Mouse (Mus musculus) liver, embryonic 16.5 days (tissue): Measurements from ENCODE around the gene Ddx49. TPM values are rescaled to one million over a fixed set of nuclear protein-coding genes. Genes with fewer than 3 reads are reported as not detected.
A peak's percentile ranks its signal among the peaks of the same experiment; 100 is the strongest.

ENCODE experiments used
- ATAC-seq: fragments of 200-750 bp; cut with Nextera tagmentation; 2 replicates; pipeline ENCODE4 v1.8.0; 2017; ENCODE audit warnings: low read depth, mild to moderate bottlenecking, moderate number of reproducible peaks, moderate library complexity
- H3K27ac ChIP-seq: fragments of 300-500 bp; sonication (generic); 2 replicates; pipeline ENCODE4 v1.5.1; 2014; ENCODE audit warnings: mild to moderate bottlenecking, low read length
- H3K27me3 ChIP-seq: fragments of 300-500 bp; sonication (generic); 2 replicates; pipeline ENCODE4 v1.6.1; 2014; ENCODE audit warnings: low read depth, low read length, mixed read lengths; ENCODE audit not compliant: control insufficient read depth, insufficient read depth
- H3K36me3 ChIP-seq: fragments of 300-500 bp; sonication (generic); 2 replicates; pipeline ENCODE4 v1.6.1; 2014; ENCODE audit warnings: mild to moderate bottlenecking; ENCODE audit not compliant: control insufficient read depth, insufficient read depth
- H3K4me1 ChIP-seq: fragments of 300-500 bp; sonication (generic); 2 replicates; pipeline ENCODE4 v1.6.1; 2014; ENCODE audit warnings: low read depth, low read length, mixed read lengths; ENCODE audit not compliant: control insufficient read depth
- H3K4me2 ChIP-seq: fragments of 300-500 bp; sonication (generic); 2 replicates; pipeline ENCODE4 v1.6.1; 2014; ENCODE audit warnings: low read depth, low read length, mixed read lengths
- H3K4me3 ChIP-seq: fragments of 300-500 bp; sonication (generic); 2 replicates; pipeline ENCODE4 v1.5.1; 2014; ENCODE audit warnings: low read depth, mild to moderate bottlenecking, low read length
- H3K9ac ChIP-seq: fragments of 300-500 bp; sonication (generic); 2 replicates; pipeline ENCODE4 v1.6.1; 2014; ENCODE audit warnings: low read depth, low read length
- H3K9me3 ChIP-seq: fragments of 300-500 bp; sonication (generic); replicated peaks from 2 replicates; pipeline ENCODE4 v1.6.1; 2016; ENCODE audit warnings: low read length; ENCODE audit not compliant: control insufficient read depth
- WGBS: fragments of 180-500 bp; shearing (Covaris S2); extraction: QIAGEN DNeasy Blood & Tissue Kit; methylation state at CpG from one replicate; pipeline ENCODE4 v1.1.7; 2014; ENCODE audit not compliant: insufficient replicate concordance; 5-methylcytosine and 5-hydroxymethylcytosine counted together
- polyA plus RNA-seq: library from polyadenylated mRNA; unstranded; fragments of >200 nt; fragmentation: Nextera tagmentation; extraction: Ambion mirVana; gene quantifications from 2 replicates; pipeline ENCODE4 v1.2.1, GENCODE M21; 2015

Gene Ddx49
- polyA plus RNA-seq, 1 experiment from 2014 or later = 21.1 TPM

DNA sequence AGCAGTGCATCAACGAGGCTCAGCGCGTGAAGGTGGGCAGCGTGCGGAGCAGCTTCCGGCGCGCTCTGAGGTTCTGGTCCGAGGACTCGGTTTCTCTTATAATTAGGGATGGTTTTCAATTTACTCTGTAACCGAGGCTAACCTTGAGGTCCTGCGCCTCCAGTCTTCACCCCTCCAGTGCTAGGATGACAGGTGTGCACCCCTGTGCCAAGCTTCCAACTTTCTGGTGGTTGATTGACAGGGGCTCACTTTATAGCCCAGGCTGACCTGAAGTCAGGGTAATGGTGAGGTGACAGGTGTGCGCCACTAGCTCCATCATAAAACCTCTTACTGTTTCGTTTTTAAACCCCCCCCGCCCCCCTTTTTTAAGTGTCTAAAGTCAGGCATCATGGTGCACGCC lies 612 bp upstream of the Ddx49 start:
- Histone ChIP-seq H3K27me3 (no peaks in the 10 kb centered on the region), H3K4me1 (peaks cover 18% of the 10 kb centered on the region), H3K4me3 (peak overlapping the region; percentile 89), H3K9me3 (no peaks in the 10 kb centered on the region), H3K9ac (peak overlapping the region; percentile 76), H3K27ac (peak overlapping the region; percentile 77), H3K4me2 (peak overlapping the region; percentile 92), H3K36me3 (peaks cover 19% of the 10 kb centered on the region)
- ATAC-seq = peak; percentile 4; the same call in 1 of the 2 replicates
- WGBS = 3% methylated on average over 16 of the region's 16 CpGs

DNA sequence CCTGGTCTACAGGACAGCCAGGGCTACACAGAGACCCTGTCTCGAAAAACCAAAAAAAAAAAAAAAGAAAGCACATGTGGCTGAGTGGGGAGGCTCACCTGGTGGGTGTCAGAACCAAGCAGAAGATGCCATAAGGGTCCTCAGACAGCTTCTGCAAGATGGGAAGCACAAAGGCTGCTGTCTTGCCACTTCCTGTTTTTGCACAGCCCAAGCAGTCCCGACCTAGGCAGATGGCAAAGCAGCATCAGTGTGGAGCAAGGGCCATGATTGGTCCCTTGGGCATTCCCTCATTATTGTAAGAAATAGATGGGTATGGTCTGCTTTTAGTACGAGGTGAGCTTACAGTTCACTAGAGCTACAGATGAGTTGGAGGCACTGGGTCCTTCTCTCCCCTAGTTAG lies 1.4 kb downstream of the Ddx49 start:
- no peaks in the 10 kb centered on the region for H3K9me3 ChIP-seq
- peaks cover 18% of the 10 kb centered on the region for H3K4me1 ChIP-seq
- WGBS = 46% methylated on average over 3 of the region's 3 CpGs
- H3K27me3 ChIP-seq = no peaks in the 10 kb centered on the region
- no peak overlapping the region for H3K9ac ChIP-seq
- H3K27ac ChIP-seq = no peak overlapping the region
- 0 out of 2 replicates have a peak overlapping the region, but pooled peaks have one; percentile 92 for H3K4me2 ChIP-seq
- H3K36me3 ChIP-seq = peaks cover 12% of the 10 kb centered on the region
- no peak for ATAC-seq
- H3K4me3 ChIP-seq = no peak overlapping the region

DNA sequence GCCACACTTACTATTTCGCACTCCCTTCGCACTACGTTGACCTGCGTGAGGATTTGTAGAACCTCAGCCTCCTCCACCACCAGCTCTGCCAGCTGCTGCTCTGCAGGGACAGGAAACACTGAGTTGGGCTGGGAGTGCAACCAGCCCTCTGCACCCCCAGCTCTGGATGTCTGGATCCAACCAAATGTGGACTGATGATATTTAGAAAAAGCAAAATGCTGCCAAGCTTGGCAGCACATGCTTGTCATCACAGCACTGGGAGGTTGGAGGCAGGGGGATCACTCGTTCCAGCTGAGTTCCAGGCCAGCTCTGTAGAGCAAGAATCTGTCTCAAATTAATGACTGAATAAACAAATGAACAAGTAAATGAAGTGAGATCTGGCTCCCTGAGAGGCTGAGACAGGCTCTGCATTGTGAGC lies 8.3 kb downstream of the Ddx49 start:
- WGBS = 77% methylated on average over 5 of the region's 5 CpGs
- H3K27ac ChIP-seq = no peak overlapping the region
- no peak overlapping the region for H3K4me2 ChIP-seq
- H3K9me3 ChIP-seq = no peaks in the 10 kb centered on the region
- no peaks in the 10 kb centered on the region for H3K27me3 ChIP-seq
- H3K36me3 ChIP-seq = peaks cover 26% of the 10 kb centered on the region
- ATAC-seq = no peak
- no peak overlapping the region for H3K4me3 ChIP-seq
- H3K9ac ChIP-seq = no peak overlapping the region
- H3K4me1 ChIP-seq = no peaks in the 10 kb centered on the region

DNA sequence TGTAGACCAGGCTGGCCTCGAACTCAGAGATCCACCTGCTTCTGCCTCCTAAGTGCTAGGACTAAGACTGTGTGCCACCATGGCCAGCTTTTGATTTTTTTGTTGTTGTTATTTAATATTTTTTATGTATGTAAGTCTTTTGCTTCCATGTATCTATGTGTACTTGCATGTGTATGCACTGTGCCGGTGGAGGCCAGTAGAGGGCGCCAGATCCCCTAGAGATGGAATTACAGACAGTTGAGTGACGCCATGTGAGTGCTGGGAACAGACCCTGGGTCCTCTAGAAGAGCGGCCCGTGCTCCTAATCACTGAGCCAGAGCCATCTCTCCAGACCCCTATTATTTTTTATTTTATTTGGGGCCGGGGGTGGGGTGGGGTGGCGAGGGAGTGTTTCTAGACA lies 15.6 kb downstream of the Ddx49 start:
- Histone ChIP-seq H3K4me1 (peaks cover 9% of the 10 kb centered on the region), H3K9me3 (no peaks in the 10 kb centered on the region), H3K4me3 (no peak overlapping the region), H3K27ac (no peak overlapping the region), H3K9ac (no peak overlapping the region), H3K27me3 (peaks cover 11% of the 10 kb centered on the region), H3K36me3 (peaks cover 8% of the 10 kb centered on the region; the same call in 1 of the 2 replicates), H3K4me2 (no peak overlapping the region)
- 81% methylated on average over 8 of the region's 8 CpGs for WGBS
- no peak for ATAC-seq

DNA sequence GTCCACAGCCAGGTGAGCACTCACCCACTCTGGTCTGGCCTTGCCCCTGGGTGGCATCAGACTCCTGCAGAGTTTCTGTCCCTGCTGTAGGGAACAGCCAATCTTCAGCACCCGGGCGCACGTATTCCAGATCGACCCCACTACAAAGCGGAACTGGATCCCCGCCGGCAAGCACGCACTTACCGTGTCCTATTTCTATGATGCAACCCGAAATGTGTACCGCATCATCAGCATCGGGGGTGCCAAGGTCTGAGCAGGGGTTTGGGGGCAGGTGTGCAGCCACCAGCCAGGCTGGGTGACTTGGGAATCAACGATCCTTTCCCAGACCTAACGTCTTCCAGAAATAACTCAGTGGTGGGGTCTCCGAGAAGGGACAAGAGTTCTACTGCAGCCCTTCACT lies 17.0 kb downstream of the Ddx49 start:
- Histone ChIP-seq H3K36me3 (peaks cover 8% of the 10 kb centered on the region; the same call in 1 of the 2 replicates), H3K27me3 (peaks cover 11% of the 10 kb centered on the region), H3K4me2 (no peak overlapping the region), H3K27ac (no peak overlapping the region), H3K4me3 (no peak overlapping the region), H3K4me1 (peaks cover 9% of the 10 kb centered on the region), H3K9me3 (no peaks in the 10 kb centered on the region), H3K9ac (no peak overlapping the region)
- no peak for ATAC-seq
- 82% methylated on average over 15 of the region's 15 CpGs for WGBS

DNA sequence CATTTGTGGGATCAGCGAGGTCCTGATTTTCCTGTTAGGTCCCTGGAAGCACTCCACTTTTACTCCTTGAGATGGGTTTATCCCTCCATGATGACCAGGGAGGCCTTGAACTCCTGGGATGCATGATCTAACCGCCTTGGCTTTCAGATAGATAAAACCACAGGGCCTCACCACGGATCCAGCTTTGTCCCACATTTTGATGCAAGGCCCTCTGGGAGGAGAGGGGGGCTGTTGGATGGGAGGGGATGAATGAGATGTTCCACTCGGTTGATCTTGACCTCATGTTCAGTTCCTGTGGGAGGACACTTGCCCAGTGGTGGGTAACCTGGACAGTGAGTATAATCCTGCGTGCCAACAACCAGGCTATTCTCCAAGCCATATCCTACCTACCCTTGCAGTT lies 17.9 kb downstream of the Ddx49 start:
- Histone ChIP-seq H3K4me3 (no peak overlapping the region), H3K36me3 (peaks cover 8% of the 10 kb centered on the region; the same call in 1 of the 2 replicates), H3K4me2 (no peak overlapping the region), H3K4me1 (peaks cover 9% of the 10 kb centered on the region), H3K9me3 (no peaks in the 10 kb centered on the region), H3K27ac (no peak overlapping the region), H3K27me3 (peaks cover 11% of the 10 kb centered on the region), H3K9ac (no peak overlapping the region)
- WGBS = 61% methylated on average over 5 of the region's 5 CpGs
- no peak for ATAC-seq

DNA sequence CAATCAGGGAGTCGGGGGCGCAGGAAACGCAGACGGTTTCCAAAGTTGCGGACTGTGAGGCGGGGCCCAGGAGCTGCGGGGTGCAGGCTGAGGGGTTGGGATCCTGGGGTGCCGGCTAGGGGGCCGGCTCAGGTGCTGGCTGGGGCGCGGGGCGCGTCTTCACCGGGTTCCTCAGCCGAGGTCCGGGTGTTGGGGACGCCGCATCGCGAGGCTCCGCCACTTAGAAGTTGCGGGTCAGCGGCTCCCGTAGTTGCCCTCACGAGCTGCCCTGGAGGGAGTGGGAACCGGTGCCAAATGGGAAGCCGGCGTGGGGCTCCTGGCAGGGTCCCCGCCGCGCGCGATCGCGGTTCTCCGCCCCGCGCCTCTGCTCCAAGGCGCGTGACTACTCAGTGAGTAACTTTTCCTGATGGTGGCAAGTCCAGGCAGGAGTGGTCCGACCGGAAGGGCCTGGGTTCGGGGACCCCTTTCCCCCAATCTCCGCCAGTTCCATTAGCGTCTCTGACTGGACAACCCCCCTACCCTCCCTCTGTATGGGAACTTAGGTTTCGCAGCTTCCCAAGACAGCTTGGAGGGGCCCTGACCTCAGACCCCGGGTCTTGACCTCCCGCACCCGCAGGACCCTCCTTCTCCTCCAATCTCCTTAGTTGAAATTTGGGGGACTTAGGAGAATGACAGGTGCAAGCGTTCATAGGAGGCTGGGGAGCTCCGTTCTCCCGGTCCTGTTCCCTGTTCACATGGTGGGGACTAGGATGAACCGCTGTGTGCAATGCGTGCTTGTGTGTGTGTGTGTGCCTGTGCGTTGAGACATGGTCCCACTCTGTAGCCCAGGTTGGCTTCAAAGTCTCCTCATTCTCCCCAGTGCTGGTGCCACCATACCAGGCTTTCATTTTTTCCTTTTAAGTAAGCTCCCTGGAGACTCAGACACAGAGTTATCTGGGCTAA lies 18.9 kb downstream of the Ddx49 start:
- peak overlapping the region; percentile 91 for H3K4me2 ChIP-seq
- no peaks in the 10 kb centered on the region for H3K9me3 ChIP-seq
- H3K27me3 ChIP-seq = peaks cover 11% of the 10 kb centered on the region
- no peak overlapping the region for H3K27ac ChIP-seq
- WGBS = under 1% methylated on average over 53 of the region's 55 CpGs
- H3K4me3 ChIP-seq = peak overlapping the region; percentile 70
- peak; percentile 19 for ATAC-seq
- H3K36me3 ChIP-seq = peaks cover 8% of the 10 kb centered on the region; the same call in 1 of the 2 replicates
- peaks cover 9% of the 10 kb centered on the region for H3K4me1 ChIP-seq
- H3K9ac ChIP-seq = peak overlapping the region; percentile 71

DNA sequence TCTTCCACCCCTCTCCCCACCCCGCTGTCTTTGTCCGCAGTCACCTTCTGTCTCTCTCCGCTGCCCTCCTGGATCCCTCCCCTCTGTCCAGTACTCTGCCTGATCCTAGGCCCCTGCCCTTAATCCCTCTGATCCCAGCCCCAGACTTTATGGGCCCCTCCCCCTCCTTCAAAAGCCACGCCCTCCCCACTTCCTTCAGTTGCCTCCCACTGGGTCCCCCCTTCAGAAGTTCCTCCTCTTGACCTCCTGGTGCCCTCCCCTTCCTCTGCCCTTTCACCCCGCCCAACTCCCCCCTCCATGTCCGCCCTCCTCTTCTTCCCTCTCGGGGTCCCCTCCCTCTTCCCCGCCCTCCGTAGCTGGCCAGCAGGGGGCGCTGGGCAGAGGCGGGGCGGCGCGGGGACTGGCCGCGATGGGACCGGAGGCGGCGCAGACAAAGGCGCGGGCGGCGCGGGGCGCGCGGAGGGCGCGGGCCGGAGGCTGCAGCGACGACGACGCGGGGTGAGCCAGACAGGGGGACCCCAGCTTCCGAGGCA lies 19.6 kb downstream of the Ddx49 start, which contains the start of gene Homer3:
Gene Homer3, plus strand, starts transcription at position 225 of the 533 bp plus-strand sequence.
- Histone ChIP-seq H3K4me2 (peak within 1 kb of the TSS; percentile 91), H3K27me3 (peaks cover 11% of the 10 kb centered on the region), H3K9me3 (no peaks in the 10 kb centered on the region), H3K27ac (no peak within 1 kb of the TSS), H3K36me3 (peaks cover 8% of the 10 kb centered on the region; the same call in 1 of the 2 replicates), H3K4me1 (peaks cover 9% of the 10 kb centered on the region), H3K9ac (peak within 1 kb of the TSS; percentile 71), H3K4me3 (peak within 1 kb of the TSS; percentile 70)
- peak; percentile 85 for ATAC-seq
- WGBS = under 1% methylated on average over 36 of the region's 36 CpGs

DNA sequence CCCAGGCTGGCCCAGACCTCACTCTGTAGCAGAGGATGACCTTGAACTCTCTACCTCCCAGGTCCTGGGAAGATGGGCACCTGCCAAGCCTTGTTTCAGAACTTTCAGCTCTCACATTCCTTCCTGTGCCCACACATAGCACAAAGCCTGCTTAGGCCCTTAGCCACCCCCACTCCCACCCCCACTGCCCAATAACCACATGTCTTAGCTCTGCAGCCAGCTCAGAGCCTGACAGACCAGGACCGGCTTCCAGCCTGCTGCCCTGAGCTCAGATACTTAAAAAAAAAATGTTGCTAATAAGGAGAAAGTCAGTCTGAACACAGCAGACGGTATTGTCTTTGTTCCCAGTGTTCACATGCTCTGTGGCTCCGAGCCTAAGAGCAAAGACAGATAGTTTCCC lies 21.3 kb downstream of the Ddx49 start:
- peaks cover 11% of the 10 kb centered on the region for H3K27me3 ChIP-seq
- 53% methylated on average over 3 of the region's 3 CpGs for WGBS
- no peaks in the 10 kb centered on the region for H3K9me3 ChIP-seq
- ATAC-seq = no peak
- H3K27ac ChIP-seq = no peak overlapping the region
- no peak overlapping the region for H3K9ac ChIP-seq
- H3K36me3 ChIP-seq = peaks cover 4% of the 10 kb centered on the region; the same call in 1 of the 2 replicates
- no peak overlapping the region for H3K4me3 ChIP-seq
- H3K4me1 ChIP-seq = peaks cover 12% of the 10 kb centered on the region
- no peak overlapping the region for H3K4me2 ChIP-seq
